In genomic region chr13:111808387-111808636, GRCm38 (mm10) we compare ENCODE assay signal across 8 mouse cellular contexts. TPM values are rescaled to one million over a fixed set of nuclear protein-coding genes. Genes with fewer than 3 reads are reported as not detected.
DNase-seq lines count a peak whose midpoint lies in the region; TF ChIP-seq lines count a peak whose summit lies in the region.

No protein-coding gene starts in this region.

- DNase-seq in gastrocnemius, adult 2 months: no peak
- DNase-seq in gastrocnemius, postnatal 4 days (ENCODE audit: low spot score in 2 of 2): no peak
- peak; percentile 54 for DNase-seq in urinary bladder, adult 2 months (ENCODE audit: low spot score)
- no peak for DNase-seq in urinary bladder, postnatal 25 days (ENCODE audit: low spot score)
- no peak for DNase-seq in liver, adult 2 months (ENCODE audit: extremely low read depth, low read depth, low spot score)
- DNase-seq in retina, postnatal 1 day: no peak
- no peak for DNase-seq in cerebellum, adult 11 months
- DNase-seq in adrenal gland, adult (ENCODE audit: inconsistent age in 2 of 2, low spot score in 1 of 2): no peak

- no peaks in the 10 kb centered on the region for H3K27me3 ChIP-seq in liver, adult 2 months (ENCODE audit: control insufficient read depth, insufficient read depth, low read length)

- peak overlapping the region; percentile 97 for H3K4me3 ChIP-seq in gastrocnemius, adult 2 months
- peak overlapping the region; percentile 97 for H3K4me3 ChIP-seq in liver, adult 2 months (ENCODE audit: insufficient read depth, low read depth, low read length)

- H3K27ac ChIP-seq in gastrocnemius, adult 2 months: peak overlapping the region; percentile 95
- H3K27ac ChIP-seq in liver, adult 2 months (replicated peaks; ENCODE audit: insufficient read depth, low read depth, low read length): peak overlapping the region; percentile 91

- no peak for TF ChIP-seq POLR2A in liver, adult 2 months (IDR thresholded peaks at IDR 0.05; ENCODE audit: extremely low read depth, insufficient read depth, low read length)

- WGBS in liver, adult 2 months: under 1% methylated on average over 29 of the region's 38 CpGs

- intact Hi-C loops in gastrocnemius, adult 2 months (cut with DNase I): no loop called here

- peak overlapping the region; percentile 98 for H3K9ac ChIP-seq in liver, adult 2 months (ENCODE audit: low read depth, low read length)

- no peaks in the 10 kb centered on the region for H3K36me3 ChIP-seq in liver, adult 2 months (ENCODE audit: control insufficient read depth, insufficient read depth, low read length)

- peaks cover 13% of the 10 kb centered on the region; the same call in 1 of the 2 replicates for H3K79me2 ChIP-seq in liver, adult 2 months (ENCODE audit: control insufficient read depth, insufficient read depth, low read length)

- peaks cover 19% of the 10 kb centered on the region for H3K4me1 ChIP-seq in liver, adult 2 months (ENCODE audit: control insufficient read depth, insufficient read depth, low read length)

- no peak for TF ChIP-seq CTCF in gastrocnemius, adult 2 months (IDR thresholded peaks at IDR 0.05)
- no peak for TF ChIP-seq CTCF in liver, adult 2 months (IDR thresholded peaks at IDR 0.05; ENCODE audit: low read depth, low read length)

RNA-seq across cellular contexts. Expression of gene Map3k1, which starts 0.5 kb away (rescaled TPM):
- 10 to 100 TPM in 1 of 2 experiments, 1 to 10 TPM in 1; 7.6 to 10.1 TPM for total RNA-seq in gastrocnemius, adult 2 months (2021)
- total RNA-seq in gastrocnemius, postnatal 4 days (2021): 10 to 100 TPM; 21.2 to 22.6 TPM
- 19.8 and 23.9 TPM in 2 replicates for polyA plus RNA-seq in urinary bladder, adult 2 months (2012; rRNA removed)
- 7.9 and 8.7 TPM in 2 replicates for total RNA-seq in liver, adult 2 months (2014; rRNA removed)
- polyA plus RNA-seq in liver, adult 2 months (2012; rRNA removed): 4.5 and 4.6 TPM in 2 replicates
